10 mouse cellular contexts compared by ENCODE assay signal in the genomic region with DNA sequence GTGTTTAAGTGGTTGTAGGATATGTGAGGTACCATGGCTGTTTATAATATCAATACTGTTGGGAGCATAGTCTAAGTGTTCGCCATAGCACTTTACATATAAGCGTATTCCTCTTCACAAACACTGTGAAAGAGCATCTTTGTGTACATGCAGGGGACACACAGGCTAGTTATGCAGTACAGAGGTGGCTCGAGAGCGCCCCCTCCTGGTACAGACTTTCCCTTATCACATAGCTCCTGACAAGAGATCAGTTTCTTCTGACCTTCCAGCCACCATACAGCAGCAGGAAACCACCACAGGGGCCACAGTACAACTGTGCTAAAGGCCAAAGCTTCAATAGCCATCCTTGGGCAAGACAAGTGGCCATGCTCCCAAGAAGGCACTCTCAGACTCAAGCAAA. TPM values are rescaled to one million over a fixed set of nuclear protein-coding genes. Genes with fewer than 3 reads are reported as not detected.
DNase-seq lines count a peak whose midpoint lies in the region; ATAC-seq and TF ChIP-seq lines count a peak whose summit lies in the region.
"Had no signal": no experiment of that assay in that cellular context is flagged by ENCODE, and none has a peak within 500 bp of the region (broad histone marks: within the 10 kb centered on the region; RNA-seq: fewer than 3 reads in every experiment).

No protein-coding gene starts in this region.

- in situ Hi-C loops in ES-E14 (cut with MboI; ENCODE audit: low sequenced_read_pairs in 2 of 2, unreplicated experiment in 2 of 2) = loop anchor here in 1 of 2 experiments (10.0 kb wide), 1 partner anchor 133 kb away; the partner anchor contains the start of gene Tnip2

- intact Hi-C loops in left cerebral cortex, adult 2 months (cut with DNase I) = loop anchor here (1.0 to 10.0 kb wide), 2 partner anchors 100 to 433 kb away; no protein-coding TSS in a partner anchor

- no peak for ATAC-seq in kidney, embryonic 15.5 days (replicated peaks; ENCODE audit: low FRiP score)

- no peak overlapping the region for H3K4me2 ChIP-seq in kidney, embryonic 15.5 days
- H3K4me2 ChIP-seq: embryonic facial prominence, embryonic 15.5 days; liver, embryonic 15.5 days had no signal

- peak; percentile 71 for DNase-seq in kidney, adult 18-20 months
- DNase-seq in ES-E14 (ENCODE audit: low read depth, low spot score) = peak; percentile 81
- peak; percentile 51 to 59 for DNase-seq in cerebellum, adult 2 months
- DNase-seq in gastrocnemius, postnatal 10 days = peak; percentile 67
- DNase-seq in left cerebral cortex, adult 2 months (ENCODE audit: extremely low spot score in 1 of 2, low spot score in 2 of 2) = peak in 1 of 2 experiments; percentile 59
- peak; percentile 65 for DNase-seq in mesoderm, embryonic 11.5 days (ENCODE audit: low read depth, low spot score)
- peak; percentile 72 for DNase-seq in thymus, postnatal 25 days

- no peaks in the 10 kb centered on the region for H3K27me3 ChIP-seq in kidney, embryonic 15.5 days
- H3K27me3 ChIP-seq in cerebellum, adult 2 months (ENCODE audit: control insufficient read depth, insufficient read depth, low read length) = no peaks in the 10 kb centered on the region
- H3K27me3 ChIP-seq: embryonic facial prominence, embryonic 15.5 days; liver, embryonic 15.5 days had no signal

- no peak overlapping the region for H3K9ac ChIP-seq in kidney, embryonic 15.5 days
- H3K9ac ChIP-seq in ES-E14 (ENCODE audit: insufficient read depth, low read depth, low read length, poor library complexity, severe bottlenecking) = no peak overlapping the region
- H3K9ac ChIP-seq: embryonic facial prominence, embryonic 15.5 days; liver, embryonic 15.5 days had no signal

- no peak for TF ChIP-seq POLR2A in cerebellum, adult 2 months (IDR thresholded peaks at IDR 0.05; ENCODE audit: borderline replicate concordance, insufficient read depth, low read length)

- WGBS in kidney, embryonic 15.5 days = 57% methylated on average over 4 of the region's 4 CpGs
- WGBS in cerebellum, adult 2 months = 39% methylated on average over 4 of the region's 4 CpGs

- peak; percentile 82 for TF ChIP-seq CTCF in cerebellum, adult 2 months (IDR thresholded peaks at IDR 0.05; ENCODE audit: borderline replicate concordance, insufficient read depth, low read depth, low read length)
- TF ChIP-seq CTCF in left cerebral cortex, adult 2 months (IDR thresholded peaks at IDR 0.05) = peak; percentile 75

- H3K27ac ChIP-seq in kidney, embryonic 15.5 days = no peak overlapping the region
- H3K27ac ChIP-seq in ES-E14 (ENCODE audit: insufficient read depth, low read depth, low read length, poor library complexity, severe bottlenecking) = no peak overlapping the region
- H3K27ac ChIP-seq in cerebellum, adult 2 months (ENCODE audit: insufficient read depth, low read length) = no peak overlapping the region
- H3K27ac ChIP-seq in left cerebral cortex, adult 2 months = no peak overlapping the region
- H3K27ac ChIP-seq: embryonic facial prominence, embryonic 15.5 days; liver, embryonic 15.5 days had no signal

- no peaks in the 10 kb centered on the region for H3K9me3 ChIP-seq in kidney, embryonic 15.5 days (replicated peaks)
- H3K9me3 ChIP-seq in ES-E14 (ENCODE audit: control insufficient read depth, insufficient read depth, low read depth, low read length) = no peaks in the 10 kb centered on the region
- H3K9me3 ChIP-seq: embryonic facial prominence, embryonic 15.5 days; liver, embryonic 15.5 days had no signal

- no peak overlapping the region for H3K4me3 ChIP-seq in kidney, embryonic 15.5 days (replicated peaks)
- H3K4me3 ChIP-seq in ES-E14 (ENCODE audit: insufficient read depth in 1 of 2, low read depth in 1 of 2, low read length in 2 of 2, poor library complexity in 1 of 2, severe bottlenecking in 1 of 2) = no peak overlapping the region
- H3K4me3 ChIP-seq in cerebellum, adult 2 months (replicated peaks; ENCODE audit: insufficient read depth, low read depth, low read length) = no peak overlapping the region
- no peak overlapping the region for H3K4me3 ChIP-seq in left cerebral cortex, adult 2 months
- H3K4me3 ChIP-seq: embryonic facial prominence, embryonic 15.5 days; liver, embryonic 15.5 days had no signal

- H3K4me1 ChIP-seq in kidney, embryonic 15.5 days = no peaks in the 10 kb centered on the region
- H3K4me1 ChIP-seq in ES-E14 (ENCODE audit: control insufficient read depth in 2 of 2, insufficient read depth in 2 of 2, low read length in 2 of 2, poor library complexity in 1 of 2) = no peaks in the 10 kb centered on the region
- no peaks in the 10 kb centered on the region for H3K4me1 ChIP-seq in cerebellum, adult 2 months (ENCODE audit: control insufficient read depth, insufficient read depth, low read length)
- H3K4me1 ChIP-seq: embryonic facial prominence, embryonic 15.5 days; liver, embryonic 15.5 days had no signal

- peaks cover 98% of the 10 kb centered on the region for H3K36me3 ChIP-seq in kidney, embryonic 15.5 days
- peaks cover 75% of the 10 kb centered on the region for H3K36me3 ChIP-seq in ES-E14 (ENCODE audit: control insufficient read depth, insufficient read depth, low read length, poor library complexity, severe bottlenecking)

TF ChIP-seq in ES-E14, 5 proteins besides CTCF, POLR2A, EP300 and RAD21:
- TF ChIP-seq HCFC1 (IDR thresholded peaks at IDR 0.05; ENCODE audit: borderline replicate concordance, insufficient read depth, low read length) (no peak), MAFK (IDR thresholded peaks at IDR 0.05; ENCODE audit: insufficient read depth, low read depth, low read length) (no peak), ZC3H11A (IDR thresholded peaks at IDR 0.05; ENCODE audit: borderline replicate concordance, low read depth, low read length) (no peak), ZNF384 (IDR thresholded peaks at IDR 0.05; ENCODE audit: low read depth, low read length) (no peak), CHD2 (IDR thresholded peaks at IDR 0.05; ENCODE audit: low read depth, low read length) (no peak)
TF ChIP-seq in ES-E14: peak in this region for 0.

RNA-seq across cellular contexts. Expression of gene Mfsd10, which starts 10.6 kb away (rescaled TPM):
- 118 and 132 TPM in 2 replicates for polyA plus RNA-seq in kidney, embryonic 15.5 days (2015; fragmentation: Nextera tagmentation; extraction: Ambion mirVana)
- 192 and 348 TPM in 2 replicates for total RNA-seq in ES-E14 (2012; rRNA removed)
- 114 and 127 TPM in 2 replicates for polyA plus RNA-seq in cerebellum, adult 2 months (2012; rRNA removed)
- total RNA-seq in gastrocnemius, postnatal 10 days (2021) = 10 to 100 TPM; 15.0 to 17.5 TPM
- 10 to 100 TPM; 40.8 to 54.4 TPM for total RNA-seq in left cerebral cortex, adult 2 months (2021)

RNA-seq across cellular contexts. Expression of gene Nop14, which starts 12.4 kb away (rescaled TPM):
- 25.3 and 25.8 TPM in 2 replicates for polyA plus RNA-seq in kidney, embryonic 15.5 days (2015; fragmentation: Nextera tagmentation; extraction: Ambion mirVana)
- total RNA-seq in ES-E14 (2012; rRNA removed) = 60.4 and 78.5 TPM in 2 replicates
- polyA plus RNA-seq in cerebellum, adult 2 months (2012; rRNA removed) = 19.5 and 21.0 TPM in 2 replicates
- total RNA-seq in gastrocnemius, postnatal 10 days (2021) = 10 to 100 TPM; 11.0 to 14.4 TPM
- 10 to 100 TPM; 15.8 to 17.0 TPM for total RNA-seq in left cerebral cortex, adult 2 months (2021)

RNA-seq across cellular contexts. Expression of gene Grk4, which starts 12.6 kb away (rescaled TPM):
- 1.9 and 2.8 TPM in 2 replicates for polyA plus RNA-seq in kidney, embryonic 15.5 days (2015; fragmentation: Nextera tagmentation; extraction: Ambion mirVana)
- total RNA-seq in ES-E14 (2012; rRNA removed) = 0.45 and 0.53 TPM in 2 replicates
- polyA plus RNA-seq in cerebellum, adult 2 months (2012; rRNA removed) = 4.6 TPM in 2 replicates
- 1 to 10 TPM; 1.4 to 1.5 TPM for total RNA-seq in gastrocnemius, postnatal 10 days (2021)
- total RNA-seq in left cerebral cortex, adult 2 months (2021) = 1 to 10 TPM; 3.6 to 4.0 TPM
